Mouse (Mus musculus) midbrain, embryonic 16.5 days (tissue): ENCODE data around the gene Relch. TPM values are rescaled to one million over a fixed set of nuclear protein-coding genes. Genes with fewer than 3 reads are reported as not detected.

ENCODE experiments used
- ATAC-seq: fragments of 200-750 bp; cut with Nextera tagmentation; 2 replicates; pipeline ENCODE4 v1.8.0; 2017; ENCODE audit warnings: moderate TSS enrichment
- H3K27ac ChIP-seq: fragments of 300-500 bp; sonication (generic); 2 replicates; pipeline ENCODE4 v1.5.1; 2014; ENCODE audit warnings: mild to moderate bottlenecking, low read length, mixed read lengths
- H3K27me3 ChIP-seq: fragments of 300-500 bp; sonication (generic); 2 replicates; pipeline ENCODE4 v1.6.1; 2014; ENCODE audit warnings: low read depth, low read length, mixed read lengths; ENCODE audit not compliant: control insufficient read depth, insufficient read depth
- H3K36me3 ChIP-seq: fragments of 300-500 bp; sonication (generic); 2 replicates; pipeline ENCODE4 v1.6.1; 2014; ENCODE audit warnings: mild to moderate bottlenecking, low read length, moderate library complexity, mixed read lengths; ENCODE audit not compliant: control insufficient read depth, insufficient read depth
- H3K4me1 ChIP-seq: fragments of 300-500 bp; sonication (generic); 2 replicates; pipeline ENCODE4 v1.6.1; 2014; ENCODE audit warnings: mild to moderate bottlenecking, low read length, mixed read lengths; ENCODE audit not compliant: control insufficient read depth, insufficient read depth
- H3K4me2 ChIP-seq: fragments of 300-500 bp; sonication (generic); 2 replicates; pipeline ENCODE4 v1.6.1; 2014; ENCODE audit warnings: mild to moderate bottlenecking, low read length, mixed read lengths
- H3K4me3 ChIP-seq: fragments of 300-500 bp; sonication (generic); 2 replicates; pipeline ENCODE4 v1.5.1; 2014; ENCODE audit warnings: low read depth, mild to moderate bottlenecking, low read length, moderate library complexity, mixed read lengths
- H3K9ac ChIP-seq: fragments of 300-500 bp; sonication (generic); 2 replicates; pipeline ENCODE4 v1.6.1; 2014; ENCODE audit warnings: low read depth, low read length, mixed read lengths
- H3K9me3 ChIP-seq: fragments of 300-500 bp; sonication (generic); replicated peaks from 2 replicates; pipeline ENCODE4 v1.6.1; 2014; ENCODE audit warnings: mild to moderate bottlenecking, low read length, mixed read lengths; ENCODE audit not compliant: control insufficient read depth, poor library complexity, severe bottlenecking
- WGBS: fragments of 180-500 bp; shearing (Covaris S2); extraction: QIAGEN DNeasy Blood & Tissue Kit; methylation state at CpG from one replicate; pipeline ENCODE4 v1.1.7; 2014; 5-methylcytosine and 5-hydroxymethylcytosine counted together
- polyA plus RNA-seq: library from polyadenylated mRNA; unstranded; fragments of >200 nt; fragmentation: Nextera tagmentation; extraction: Ambion mirVana; gene quantifications from 2 replicates; pipeline ENCODE4 v1.2.1, GENCODE M21; 2015

Relch gene
- polyA plus RNA-seq, 1 experiment from 2014 or later = 45.0 TPM

- Histone ChIP-seq H3K4me2 (no peak overlapping the region), H3K9me3 (no peaks in the 10 kb centered on the region), H3K27me3 (no peaks in the 10 kb centered on the region), H3K36me3 (no peaks in the 10 kb centered on the region), H3K4me3 (no peak overlapping the region), H3K4me1 (no peaks in the 10 kb centered on the region), H3K27ac (no peak overlapping the region), H3K9ac (no peak overlapping the region)
- no peak for ATAC-seq
- 97% methylated on average over 2 of the region's 2 CpGs for WGBS
Measured at GRCm38 (mm10) chr1:105674763-105675162, 11.1 kb downstream of the Relch start.

- Histone ChIP-seq H3K9ac (no peak overlapping the region), H3K4me2 (no peak overlapping the region), H3K27ac (no peak overlapping the region), H3K9me3 (no peaks in the 10 kb centered on the region), H3K4me3 (no peak overlapping the region), H3K36me3 (no peaks in the 10 kb centered on the region), H3K4me1 (no peaks in the 10 kb centered on the region), H3K27me3 (no peaks in the 10 kb centered on the region)
- 88% methylated on average over 1 of the region's 1 CpGs for WGBS
- ATAC-seq = no peak
Measured at GRCm38 (mm10) chr1:105680587-105680986, 16.9 kb downstream of the Relch start.

GRCm38 (mm10) chr1:105685501-105685900 is 21.8 kb downstream of the Relch start:
- Histone ChIP-seq H3K4me3 (no peak overlapping the region), H3K27ac (no peak overlapping the region), H3K4me2 (no peak overlapping the region), H3K9ac (no peak overlapping the region), H3K4me1 (no peaks in the 10 kb centered on the region), H3K36me3 (no peaks in the 10 kb centered on the region; the same call in 1 of the 2 replicates), H3K9me3 (no peaks in the 10 kb centered on the region), H3K27me3 (no peaks in the 10 kb centered on the region)
- no peak for ATAC-seq
- WGBS = 87% methylated on average over 3 of the region's 3 CpGs

- Histone ChIP-seq H3K27me3 (no peaks in the 10 kb centered on the region), H3K4me3 (no peak overlapping the region), H3K27ac (no peak overlapping the region), H3K9ac (no peak overlapping the region), H3K4me1 (no peaks in the 10 kb centered on the region), H3K36me3 (0 out of 2 replicates have a peak, but pooled peaks cover 4% of the 10 kb centered on the region), H3K9me3 (no peaks in the 10 kb centered on the region), H3K4me2 (no peak overlapping the region)
- WGBS = 94% methylated on average over 2 of the region's 2 CpGs
- no peak for ATAC-seq
Measured at GRCm38 (mm10) chr1:105695581-105695980, 31.9 kb downstream of the Relch start.

- Histone ChIP-seq H3K36me3 (peaks cover 2% of the 10 kb centered on the region; the same call in 1 of the 2 replicates), H3K4me2 (no peak overlapping the region), H3K27ac (no peak overlapping the region), H3K27me3 (no peaks in the 10 kb centered on the region), H3K4me3 (no peak overlapping the region), H3K9me3 (no peaks in the 10 kb centered on the region), H3K9ac (no peak overlapping the region), H3K4me1 (no peaks in the 10 kb centered on the region)
- WGBS = 94% methylated on average over 4 of the region's 4 CpGs
- ATAC-seq = no peak
Measured at GRCm38 (mm10) chr1:105700984-105701530, 37.4 kb downstream of the Relch start.

GRCm38 (mm10) chr1:105709415-105709814 is 45.8 kb downstream of the Relch start:
- H3K27me3 ChIP-seq = no peaks in the 10 kb centered on the region
- 85% methylated on average over 2 of the region's 2 CpGs for WGBS
- no peak overlapping the region for H3K27ac ChIP-seq
- H3K4me1 ChIP-seq = no peaks in the 10 kb centered on the region
- H3K9ac ChIP-seq = no peak overlapping the region
- no peak for ATAC-seq
- H3K4me3 ChIP-seq = no peak overlapping the region
- H3K4me2 ChIP-seq = no peak overlapping the region
- H3K9me3 ChIP-seq = no peaks in the 10 kb centered on the region
- H3K36me3 ChIP-seq = peaks cover 17% of the 10 kb centered on the region

GRCm38 (mm10) chr1:105711227-105711626 is 47.6 kb downstream of the Relch start:
- no peaks in the 10 kb centered on the region for H3K9me3 ChIP-seq
- 42% methylated on average over 1 of the region's 1 CpGs for WGBS
- ATAC-seq = no peak
- H3K4me3 ChIP-seq = no peak overlapping the region
- H3K27me3 ChIP-seq = no peaks in the 10 kb centered on the region
- no peaks in the 10 kb centered on the region for H3K4me1 ChIP-seq
- no peak overlapping the region for H3K27ac ChIP-seq
- peaks cover 20% of the 10 kb centered on the region for H3K36me3 ChIP-seq
- no peak overlapping the region for H3K4me2 ChIP-seq
- H3K9ac ChIP-seq = no peak overlapping the region

- 93% methylated on average over 2 of the region's 2 CpGs for WGBS
- H3K36me3 ChIP-seq = peaks cover 12% of the 10 kb centered on the region
Measured at GRCm38 (mm10) chr1:105712822-105713221, 49.2 kb downstream of the Relch start.

GRCm38 (mm10) chr1:105718358-105718757 is 54.7 kb downstream of the Relch start:
- H3K4me3 ChIP-seq = no peak overlapping the region
- no peaks in the 10 kb centered on the region for H3K27me3 ChIP-seq
- ATAC-seq = no peak
- no peak overlapping the region for H3K4me2 ChIP-seq
- no peaks in the 10 kb centered on the region for H3K9me3 ChIP-seq
- WGBS = 100% methylated on average over 1 of the region's 1 CpGs
- no peaks in the 10 kb centered on the region for H3K4me1 ChIP-seq
- peaks cover 22% of the 10 kb centered on the region for H3K36me3 ChIP-seq
- H3K27ac ChIP-seq = no peak overlapping the region
- H3K9ac ChIP-seq = no peak overlapping the region

More at GRCm38 (mm10) chr1:105712822-105713221, 49.2 kb downstream of the Relch start:
- Histone ChIP-seq H3K9me3 (no peaks in the 10 kb centered on the region), H3K4me1 (no peaks in the 10 kb centered on the region), H3K27me3 (no peaks in the 10 kb centered on the region), H3K9ac (no peak overlapping the region), H3K27ac (no peak overlapping the region), H3K4me3 (no peak overlapping the region), H3K4me2 (no peak overlapping the region)
- no peak for ATAC-seq
